In genomic region chr3:30105859-30106258, GRCm38 (mm10) we compare ENCODE assay signal across 11 mouse cellular contexts.
DNase-seq lines count a peak whose midpoint lies in the region; ATAC-seq lines count a peak whose summit lies in the region.
"Had no signal": no experiment of that assay in that cellular context is flagged by ENCODE, and none has a peak within 500 bp of the region (broad histone marks: within the 10 kb centered on the region; RNA-seq: fewer than 3 reads in every experiment).

No protein-coding gene starts in this region.

- H3K4me2 ChIP-seq in heart, embryonic 14.5 days (ENCODE audit: low read length) = peak overlapping the region; percentile 57; the same call in 1 of the 2 replicates
- peak overlapping the region; percentile 60 for H3K4me2 ChIP-seq in limb, embryonic 13.5 days (replicated peaks)
- H3K4me2 ChIP-seq in hindbrain, embryonic 16.5 days (ENCODE audit: low read length) = no peak overlapping the region
- H3K4me2 ChIP-seq: midbrain, embryonic 11.5 days had no signal

- H3K27me3 ChIP-seq in heart, embryonic 14.5 days (ENCODE audit: control insufficient read depth, insufficient read depth, low read length) = no peaks in the 10 kb centered on the region
- no peaks in the 10 kb centered on the region for H3K27me3 ChIP-seq in limb, embryonic 13.5 days
- no peaks in the 10 kb centered on the region for H3K27me3 ChIP-seq in hindbrain, embryonic 16.5 days (replicated peaks; ENCODE audit: control insufficient read depth, insufficient read depth, low read length)

- intact Hi-C loops in heart, postnatal 14 days (cut with DNase I) = loop anchor here (2.0 to 10.0 kb wide), 2 partner anchors 91 to 403 kb away; no protein-coding TSS in a partner anchor

- no peak for ATAC-seq in heart, embryonic 14.5 days (ENCODE audit: insufficient number of reproducible peaks, insufficient read depth, low FRiP score, low read depth)
- no peak for ATAC-seq in limb, embryonic 13.5 days (ENCODE audit: low FRiP score, low read depth)
- no peak for ATAC-seq in hindbrain, embryonic 16.5 days

- H3K9ac ChIP-seq in heart, embryonic 14.5 days (ENCODE audit: low read length) = no peak overlapping the region
- no peak overlapping the region for H3K9ac ChIP-seq in limb, embryonic 13.5 days
- no peak overlapping the region for H3K9ac ChIP-seq in hindbrain, embryonic 16.5 days (ENCODE audit: low read depth, low read length)
- H3K9ac ChIP-seq: liver, embryonic 14.5 days had no signal

- WGBS in heart, embryonic 14.5 days = 27% methylated on average over 1 of the region's 1 CpGs
- WGBS in limb, embryonic 13.5 days = 31% methylated on average over 1 of the region's 1 CpGs
- 46% methylated on average over 1 of the region's 1 CpGs for WGBS in hindbrain, embryonic 16.5 days

- peaks cover 7% of the 10 kb centered on the region in 2 experiments; a peak in 3 of 4 replicates for H3K4me1 ChIP-seq in heart, embryonic 14.5 days (ENCODE audit: control insufficient read depth in 2 of 2, insufficient read depth in 2 of 2, low read length in 2 of 2)
- H3K4me1 ChIP-seq in limb, embryonic 13.5 days = peaks cover 48% of the 10 kb centered on the region
- no peaks in the 10 kb centered on the region for H3K4me1 ChIP-seq in hindbrain, embryonic 16.5 days (ENCODE audit: control insufficient read depth, insufficient read depth, low read depth, low read length)

- no peak overlapping the region for H3K4me3 ChIP-seq in heart, embryonic 14.5 days (ENCODE audit: control insufficient read depth in 1 of 2, insufficient read depth in 1 of 2, low read depth in 1 of 2, low read length in 2 of 2)
- H3K4me3 ChIP-seq in limb, embryonic 13.5 days = no peak overlapping the region
- no peak overlapping the region for H3K4me3 ChIP-seq in hindbrain, embryonic 16.5 days (ENCODE audit: low read length)

- H3K9me3 ChIP-seq in heart, embryonic 14.5 days (ENCODE audit: control insufficient read depth, low read length) = no peaks in the 10 kb centered on the region
- no peaks in the 10 kb centered on the region for H3K9me3 ChIP-seq in limb, embryonic 13.5 days
- H3K9me3 ChIP-seq in hindbrain, embryonic 16.5 days (ENCODE audit: control insufficient read depth, low read length) = no peaks in the 10 kb centered on the region

- H3K36me3 ChIP-seq in heart, embryonic 14.5 days (ENCODE audit: control insufficient read depth, insufficient read depth, low read length) = no peaks in the 10 kb centered on the region
- H3K36me3 ChIP-seq in limb, embryonic 13.5 days = no peaks in the 10 kb centered on the region
- no peaks in the 10 kb centered on the region for H3K36me3 ChIP-seq in hindbrain, embryonic 16.5 days (ENCODE audit: control insufficient read depth, insufficient read depth, low read length)

- no peak for DNase-seq in heart, postnatal 14 days
- DNase-seq in 3134 (ENCODE audit: extremely low read depth, insufficient read length, low spot score) (peak; percentile 68), NIH3T3 (ENCODE audit: low read depth) (peak; percentile 42)
- no peak for DNase-seq in cerebellum, adult 9-11 months
- DNase-seq: adrenal gland, adult 8-10 months; cerebellum, postnatal 14 days had no signal

- H3K27ac ChIP-seq in heart, embryonic 14.5 days (replicated peaks in 1 of 2; ENCODE audit: control insufficient read depth in 1 of 2, insufficient read depth in 1 of 2, low read depth in 2 of 2, low read length in 2 of 2) = peak overlapping the region in 1 of 2 experiments; percentile 81; a peak in 3 of 4 replicates
- peak overlapping the region; percentile 34; the same call in 1 of the 2 replicates for H3K27ac ChIP-seq in limb, embryonic 13.5 days
- no peak overlapping the region for H3K27ac ChIP-seq in hindbrain, embryonic 16.5 days (ENCODE audit: low read depth, low read length)
- H3K27ac ChIP-seq: liver, embryonic 14.5 days had no signal

Comparison
In these comparisons a context has a peak if more than half of its experiments do, and no peak if none do; other contexts are left out.
1. DNase-seq: peak in 3134 (single experiment) and NIH3T3 (single experiment); none in heart, postnatal 14 days (0 of 2) and cerebellum, adult 9-11 months (single experiment).